Mouse (Mus musculus) T-helper 1 cell (primary cell): Measurements from ENCODE around the gene Ccdc170.

Experiments
- in situ Hi-C: fragments of 300-600 bp; cut with MboI, MseI; formaldehyde crosslinking; loops from one replicate; pipeline ENCODE4 v1.15.1; 2025; ENCODE audit warnings: high pct_unique_total_duplicates

Ccdc170 gene

DNA sequence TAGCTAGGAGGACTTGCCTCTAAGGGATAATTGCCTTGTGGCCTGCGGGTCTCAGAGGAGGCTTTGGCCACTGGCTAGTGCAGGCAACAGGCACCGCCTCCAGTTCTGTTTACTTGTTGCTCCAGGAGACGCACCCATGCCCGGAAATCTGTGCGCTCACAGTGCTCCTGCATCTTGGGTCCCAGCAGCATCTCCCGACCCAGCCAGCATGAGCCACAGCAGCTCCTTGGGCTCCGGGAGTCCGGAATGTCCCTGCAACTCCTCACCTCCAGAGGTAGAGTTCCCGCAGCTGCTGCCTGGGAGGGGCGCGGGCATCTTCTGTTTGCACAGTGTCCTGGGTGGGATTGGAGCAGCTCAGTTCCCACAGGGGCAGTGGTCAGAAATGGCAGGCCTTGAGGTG, at the start of gene Ccdc170:
Gene Ccdc170 (plus strand): TSS at position 148 of the 400 bp plus-strand sequence.
- in situ Hi-C loops, result no loop called here

DNA sequence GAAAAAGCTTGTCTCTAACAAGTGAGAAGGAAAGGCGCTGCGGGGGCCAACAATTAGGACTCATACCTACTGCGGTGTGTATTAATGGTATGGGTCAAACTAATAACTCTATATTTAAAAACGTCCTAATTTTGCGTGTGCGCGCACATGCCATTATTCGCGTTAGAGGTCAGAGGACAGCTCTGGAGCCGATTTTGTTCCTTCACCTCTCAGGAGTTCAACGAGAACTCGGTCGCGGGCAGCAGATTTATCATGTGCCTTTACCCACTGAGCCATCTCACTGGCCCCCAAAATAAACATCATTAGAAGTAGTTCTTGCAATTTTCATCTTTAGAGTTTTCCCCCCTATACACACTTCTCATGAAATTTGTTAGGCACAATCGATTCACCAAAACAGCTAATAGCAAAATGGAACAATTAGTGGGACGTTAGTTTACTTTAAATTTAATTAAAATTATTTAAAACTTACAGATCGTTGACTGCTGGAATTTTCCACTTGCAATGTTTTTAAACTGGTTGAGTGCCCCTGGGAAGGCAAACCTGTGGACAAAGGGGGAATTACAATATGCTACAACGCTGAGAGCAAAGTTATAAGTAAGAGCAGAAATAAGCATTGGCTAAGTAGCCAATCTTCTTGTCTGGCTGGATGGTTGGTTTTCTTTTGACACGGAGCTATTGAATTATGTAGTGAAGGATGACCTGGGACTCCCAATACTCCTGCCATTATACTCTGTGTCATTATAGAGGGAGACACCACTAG, 49.1 kb upstream of the Ccdc170 start:
- in situ Hi-C loops, result loop anchor here (25.0 kb wide), 1 partner anchor 1379 kb away; the partner anchor contains the start of genes Fbxo5 and Mtrf1l

DNA sequence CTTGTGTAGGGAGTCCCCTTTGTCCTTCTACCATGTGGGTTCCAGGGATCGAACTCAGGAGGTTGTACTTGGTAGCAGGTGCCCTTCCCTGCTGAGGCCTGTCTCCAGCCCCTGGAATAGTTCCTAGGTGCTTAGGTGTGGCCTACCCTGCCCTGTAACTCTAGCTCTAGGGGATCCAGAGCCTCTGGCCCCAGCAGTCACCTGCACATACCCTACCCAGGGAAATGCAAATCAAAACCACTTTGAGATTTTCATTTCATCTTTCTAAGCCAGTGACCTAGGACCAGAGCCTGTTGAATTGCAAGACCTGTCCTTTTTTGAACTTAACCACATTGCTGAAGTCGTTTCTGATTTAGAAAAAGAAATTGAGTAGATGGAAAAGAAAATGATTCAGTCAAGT, 48.4 kb upstream of the Ccdc170 start:
- in situ Hi-C loops, result loop anchor here (25.0 kb wide), 1 partner anchor 1378 kb away; the partner anchor contains the start of genes Fbxo5 and Mtrf1l

DNA sequence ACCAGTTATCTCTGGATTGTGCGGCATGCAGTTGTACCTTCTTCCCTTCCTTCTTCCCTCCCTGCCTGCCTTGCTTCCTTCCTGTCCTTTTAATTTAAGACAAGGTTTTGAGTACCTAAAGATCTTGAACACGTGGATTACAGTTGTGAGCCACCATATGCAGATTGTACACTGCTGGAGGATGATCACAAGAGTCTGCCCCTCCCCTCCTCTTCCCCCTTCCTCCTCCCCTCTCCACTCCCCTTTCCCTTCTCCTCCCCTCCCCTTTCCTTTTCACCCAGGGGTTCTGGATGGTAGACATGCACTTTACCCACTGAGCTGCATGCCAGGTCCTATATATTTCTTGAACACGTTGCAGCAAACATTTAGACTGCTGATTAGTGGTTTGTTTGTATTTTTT, 46.9 kb upstream of the Ccdc170 start:
- in situ Hi-C loops, result loop anchor here (25.0 kb wide), 1 partner anchor 1377 kb away; the partner anchor contains the start of genes Fbxo5 and Mtrf1l

DNA sequence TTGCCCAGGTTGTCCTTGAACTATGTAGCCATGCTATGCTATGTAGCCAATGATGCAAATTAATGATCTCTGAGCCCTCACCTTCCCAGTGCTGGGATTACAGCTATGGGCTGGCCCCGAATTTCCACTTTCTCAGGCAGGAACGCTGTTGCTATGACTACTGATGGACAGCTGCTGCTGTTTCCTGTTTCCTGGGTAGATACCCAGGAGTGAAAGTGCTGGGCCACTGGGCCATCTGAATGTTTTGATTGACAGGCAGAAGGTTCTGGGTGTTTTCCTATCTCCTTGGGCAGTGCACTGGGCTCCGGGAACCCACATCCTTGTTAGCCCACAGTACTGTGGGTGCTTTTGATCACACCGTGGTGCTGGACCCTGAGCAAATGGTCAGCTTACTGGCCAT, 25.9 kb upstream of the Ccdc170 start:
- in situ Hi-C loops, result no loop called here

DNA sequence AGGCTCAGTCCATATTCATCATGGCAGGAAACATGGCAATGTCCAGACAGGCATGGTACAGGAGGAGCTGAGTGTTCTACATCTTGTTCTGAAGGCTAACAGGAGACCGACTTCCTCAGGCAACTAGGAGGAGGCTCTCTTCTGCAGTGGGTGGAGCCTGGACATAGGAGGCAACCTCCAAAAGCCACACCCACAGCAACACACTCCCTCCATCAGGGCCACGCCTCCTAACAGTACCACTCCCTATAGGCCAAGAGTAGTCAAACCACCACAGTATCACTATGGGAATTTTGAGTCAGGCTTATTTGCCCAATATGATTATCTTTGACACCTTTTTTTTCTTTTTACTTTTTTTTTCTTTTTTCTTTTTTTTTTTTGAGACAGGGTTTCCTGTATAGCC, 22.1 kb upstream of the Ccdc170 start:
- in situ Hi-C loops, result no loop called here

DNA sequence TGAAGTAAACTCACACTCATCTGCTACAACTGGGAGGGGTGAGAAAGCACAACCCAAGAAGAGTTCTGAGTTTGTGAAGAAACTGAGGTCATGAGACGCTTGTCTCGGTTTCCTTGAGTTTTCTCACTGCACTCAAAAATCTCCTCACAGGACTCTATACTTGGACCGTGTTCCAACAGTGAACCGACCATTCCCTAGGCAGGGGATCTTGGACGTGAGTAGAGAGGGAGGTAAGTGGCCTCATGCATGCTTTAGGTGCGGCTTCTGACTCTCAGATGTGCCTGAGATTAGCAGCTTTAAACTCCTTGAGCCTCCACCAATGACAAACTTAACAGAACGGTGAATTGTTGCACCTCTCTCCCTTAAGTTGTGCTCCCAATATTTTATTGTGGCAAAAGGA, 16.5 kb upstream of the Ccdc170 start:
- in situ Hi-C loops, result no loop called here

DNA sequence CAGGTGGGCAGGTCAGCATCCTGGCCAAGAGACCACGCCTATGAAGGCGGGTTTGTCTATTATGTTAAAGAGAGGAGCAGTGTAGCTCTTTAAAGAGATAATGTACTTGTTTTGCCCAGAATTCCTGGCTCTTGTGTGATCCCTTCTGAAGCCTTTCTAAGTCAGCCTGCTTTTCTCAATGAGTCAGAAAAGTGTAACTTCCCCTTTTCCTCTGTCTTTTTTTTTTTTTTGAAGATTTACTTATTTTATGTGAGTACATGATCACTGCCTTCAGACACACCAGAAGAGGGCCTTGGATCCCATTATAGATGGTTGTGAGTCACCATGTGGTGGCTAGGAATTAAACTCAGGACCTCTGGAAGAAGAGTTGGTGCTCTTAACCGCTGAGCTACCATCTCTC, 12.9 kb upstream of the Ccdc170 start:
- in situ Hi-C loops, result no loop called here

DNA sequence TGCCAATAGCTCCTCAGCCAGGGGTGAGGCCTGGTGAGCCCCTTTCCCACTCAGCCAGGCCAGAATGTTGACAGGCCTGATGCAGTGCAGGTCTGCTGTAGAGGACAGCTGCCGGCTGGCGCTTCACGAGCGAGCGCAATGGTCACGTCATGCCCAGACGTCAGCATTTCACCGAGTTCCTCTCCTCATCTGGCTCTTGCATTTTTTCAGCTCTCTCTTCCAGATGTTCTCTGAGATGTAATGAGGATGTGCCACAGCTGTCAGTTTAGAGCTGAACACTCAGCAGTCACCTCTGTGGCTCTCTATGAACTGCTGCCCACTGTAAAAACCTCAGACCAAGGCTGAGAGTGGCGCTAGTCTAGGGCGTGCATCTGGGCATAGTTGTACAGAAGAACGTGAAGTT, 8.7 kb upstream of the Ccdc170 start:
- in situ Hi-C loops, result no loop called here

DNA sequence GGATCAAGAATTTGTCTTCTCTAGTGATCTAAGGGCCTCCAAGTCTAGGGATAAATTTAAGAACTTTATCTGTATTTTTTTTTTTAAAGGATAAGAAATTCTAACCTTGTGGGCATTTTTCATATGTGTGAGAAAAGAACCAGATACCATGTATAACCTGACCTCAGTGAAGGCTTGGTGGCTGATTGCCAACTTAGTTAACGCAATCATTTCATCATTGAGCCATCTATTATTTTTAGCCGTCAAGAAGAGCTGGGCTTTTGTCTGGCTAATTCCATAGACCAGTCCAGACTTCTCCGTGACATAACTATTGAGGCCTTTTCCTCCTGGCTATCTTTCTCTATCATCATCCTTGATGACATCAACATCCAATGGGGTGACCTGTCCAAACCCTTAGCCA, 6.9 kb upstream of the Ccdc170 start:
- in situ Hi-C loops, result no loop called here

DNA sequence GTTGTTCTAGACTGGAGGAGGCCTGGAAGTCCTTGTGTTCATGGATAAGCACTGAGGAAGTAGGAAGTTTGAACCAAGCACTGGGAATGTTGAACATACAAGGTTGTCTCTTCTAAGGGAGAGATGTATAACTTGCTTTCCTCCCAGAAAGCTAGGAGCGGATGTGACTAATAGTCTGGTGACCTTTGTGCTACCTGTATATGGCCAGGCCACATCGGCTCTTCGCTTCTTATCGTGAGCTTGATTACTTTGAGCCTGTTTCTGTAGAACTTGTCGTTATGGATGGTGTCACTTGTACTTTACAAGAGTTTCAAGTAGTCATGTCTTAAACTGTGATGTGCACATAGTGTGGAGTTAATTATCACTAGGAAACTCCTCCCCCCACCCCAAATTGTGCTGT, 5.7 kb upstream of the Ccdc170 start:
- in situ Hi-C loops, result no loop called here

DNA sequence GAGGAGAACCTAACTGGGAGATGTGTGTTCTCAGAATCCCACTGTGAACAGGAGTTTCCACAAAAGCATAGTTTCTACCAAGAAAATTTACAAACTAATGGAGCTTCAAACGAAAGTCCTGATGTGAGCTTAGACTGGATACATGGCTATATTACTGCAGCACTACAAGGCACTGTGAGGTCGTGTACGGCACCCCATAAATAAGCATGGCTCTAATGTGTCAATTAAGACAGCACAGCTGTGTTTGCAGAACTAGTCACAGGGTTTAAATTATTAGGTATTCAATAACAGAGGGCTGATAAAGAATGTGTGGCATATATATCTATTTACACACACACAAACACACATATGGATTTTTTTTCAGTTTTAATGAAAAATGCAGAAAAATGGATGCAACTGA, 1.4 kb upstream of the Ccdc170 start:
- in situ Hi-C loops, result no loop called here

DNA sequence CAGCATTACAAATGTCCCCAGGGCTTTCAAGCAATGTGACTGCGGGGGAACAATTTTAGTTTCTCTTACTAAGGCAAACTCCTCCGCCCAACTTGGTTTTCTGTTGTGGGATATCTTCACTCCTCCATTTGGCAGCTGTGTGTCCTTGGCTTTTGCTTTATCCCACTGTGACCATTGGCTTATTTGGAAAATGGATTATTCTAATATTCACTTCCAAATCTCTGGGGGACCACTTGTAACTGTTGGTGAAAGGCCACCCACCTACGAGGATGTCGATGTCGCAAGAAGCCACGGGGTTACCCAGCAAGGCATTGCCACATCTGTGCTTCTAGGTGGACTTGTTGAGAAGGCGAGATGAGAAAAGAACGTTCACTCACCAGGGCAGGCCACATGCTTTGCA, 607 bp upstream of the Ccdc170 start:
- in situ Hi-C loops, result no loop called here

DNA sequence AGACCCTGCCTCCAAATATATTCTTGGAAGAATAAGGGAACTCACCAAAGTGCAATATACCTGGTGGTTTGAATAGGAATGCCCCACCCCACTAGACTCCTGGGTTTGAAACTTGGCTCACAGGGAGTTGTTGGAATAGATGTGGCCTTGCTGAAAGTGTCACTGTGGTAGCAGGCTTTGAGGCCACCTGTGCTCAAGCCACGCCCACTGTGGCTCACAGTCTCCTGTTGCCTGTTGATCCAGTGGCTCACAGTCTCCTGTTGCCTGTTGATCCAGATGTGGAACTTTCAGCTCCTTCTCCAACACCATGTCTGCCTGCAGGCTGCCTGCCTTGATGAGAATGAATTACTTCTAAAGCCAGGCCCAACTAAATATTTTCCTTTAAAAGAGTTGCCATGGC, 1.5 kb downstream of the Ccdc170 start:
- in situ Hi-C loops, result no loop called here

DNA sequence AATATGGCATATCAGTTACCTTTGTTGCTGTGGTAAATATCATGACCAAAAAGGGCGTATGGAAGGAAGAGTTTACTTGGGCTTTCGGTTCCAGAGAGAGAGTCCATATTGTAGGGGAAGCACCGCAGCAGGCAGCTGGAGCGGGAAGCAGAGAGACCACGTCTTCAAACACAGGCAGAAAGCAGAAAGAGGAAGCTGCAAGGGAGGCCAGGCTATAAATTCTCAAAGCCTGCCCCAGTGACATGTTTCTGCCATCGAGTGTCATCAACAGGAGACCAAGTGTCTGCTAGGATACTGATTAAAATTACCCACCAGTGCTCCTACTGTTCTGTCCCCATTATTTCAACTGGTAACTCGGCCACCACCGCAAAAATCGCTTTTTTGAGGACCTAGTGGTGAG, 2.7 kb downstream of the Ccdc170 start:
- in situ Hi-C loops, result no loop called here

DNA sequence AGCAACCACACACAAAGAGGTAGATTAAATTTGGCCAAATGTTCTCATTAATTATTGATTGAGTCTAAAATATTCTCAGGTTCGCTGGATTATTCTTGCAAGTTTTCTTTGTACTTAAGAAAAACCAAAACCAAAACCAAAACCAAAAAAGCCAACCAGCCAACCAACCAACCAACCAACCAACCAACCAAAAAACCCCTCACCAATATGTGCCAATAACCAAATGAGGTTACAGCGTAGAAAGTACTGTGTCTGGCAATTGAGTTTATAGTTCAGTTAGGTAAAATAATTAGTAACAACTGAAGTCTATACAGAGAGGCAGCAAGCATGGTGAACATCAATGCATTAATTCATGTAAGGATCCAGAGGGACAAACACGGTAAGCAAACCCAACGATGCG, 7.6 kb downstream of the Ccdc170 start:
- in situ Hi-C loops, result no loop called here

DNA sequence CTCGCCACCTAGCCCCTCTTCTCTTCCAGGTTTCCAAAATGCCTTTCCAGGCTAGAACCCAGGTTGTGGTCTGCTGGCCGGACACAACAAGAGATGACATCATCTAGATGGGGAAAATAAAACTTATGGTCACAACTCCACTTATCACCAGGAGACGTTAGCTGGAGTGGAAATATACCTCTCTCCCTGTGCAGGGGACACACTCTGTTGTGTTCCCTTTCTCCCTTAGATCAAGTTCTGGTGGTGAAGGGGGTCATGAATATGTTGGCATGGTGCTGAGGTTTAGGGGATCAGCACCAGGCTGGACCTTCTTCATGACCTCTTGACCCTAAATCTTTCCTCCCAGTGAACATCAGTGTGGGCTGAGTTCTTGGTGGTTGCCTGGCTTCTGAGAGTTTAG, 9.0 kb downstream of the Ccdc170 start:
- in situ Hi-C loops, result no loop called here

DNA sequence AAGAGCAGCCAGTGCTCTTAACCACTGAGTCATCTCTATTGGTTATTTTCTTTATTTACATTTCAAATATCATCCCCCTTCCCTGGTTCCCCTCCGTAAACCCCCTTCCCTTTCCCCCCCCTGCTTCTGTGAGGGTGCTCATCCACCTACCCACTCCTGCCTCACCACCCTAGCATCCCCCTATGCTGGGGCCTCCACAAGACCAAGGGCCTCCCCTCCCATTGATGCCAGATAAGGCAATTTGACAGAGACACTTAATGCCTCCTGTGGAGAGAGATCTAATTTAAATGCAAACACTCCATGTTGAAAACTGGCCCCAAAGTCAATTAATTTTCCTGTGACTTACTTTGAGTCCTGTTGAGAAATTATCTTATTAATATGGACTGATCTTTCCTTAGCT, 9.7 kb downstream of the Ccdc170 start:
- in situ Hi-C loops, result no loop called here

DNA sequence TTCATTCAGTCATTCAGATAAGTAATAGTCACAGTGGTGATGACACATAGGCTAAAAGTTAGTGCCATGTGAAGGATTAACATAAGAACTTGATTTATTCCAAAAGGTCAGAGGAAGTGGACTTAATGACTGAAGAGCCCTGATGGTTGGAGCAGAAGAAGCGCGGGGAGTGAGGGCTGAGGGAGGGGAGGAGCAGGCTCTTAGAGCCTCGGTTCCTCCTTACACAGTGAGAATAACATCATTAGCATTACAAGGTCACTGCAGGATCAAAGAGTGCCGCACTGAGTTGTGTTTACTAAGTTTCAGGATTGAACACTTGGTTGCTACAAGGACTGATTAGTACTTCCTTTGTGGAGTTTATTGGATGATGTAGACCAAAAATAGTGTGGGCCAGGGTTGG, 10.6 kb downstream of the Ccdc170 start:
- in situ Hi-C loops, result no loop called here

DNA sequence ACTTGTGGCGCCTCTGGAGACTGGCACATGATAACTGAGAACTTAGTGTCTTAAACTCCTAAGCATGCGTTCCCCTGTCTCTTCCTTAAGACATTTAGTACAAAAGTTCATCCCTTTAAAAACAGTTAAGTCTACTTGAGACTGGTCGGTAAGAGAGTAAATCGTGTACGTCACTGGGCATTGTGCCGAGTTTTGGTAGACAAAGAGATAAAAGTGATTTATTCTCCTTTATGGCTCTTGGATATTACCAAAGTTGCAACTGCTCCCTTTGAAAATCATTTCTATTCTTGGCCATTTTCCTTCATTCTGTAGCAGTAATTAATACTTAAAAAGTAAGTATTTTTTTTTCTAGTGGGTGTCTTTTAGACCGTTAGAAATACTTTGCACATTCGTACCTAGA, 20.9 kb downstream of the Ccdc170 start:
- in situ Hi-C loops, result no loop called here

DNA sequence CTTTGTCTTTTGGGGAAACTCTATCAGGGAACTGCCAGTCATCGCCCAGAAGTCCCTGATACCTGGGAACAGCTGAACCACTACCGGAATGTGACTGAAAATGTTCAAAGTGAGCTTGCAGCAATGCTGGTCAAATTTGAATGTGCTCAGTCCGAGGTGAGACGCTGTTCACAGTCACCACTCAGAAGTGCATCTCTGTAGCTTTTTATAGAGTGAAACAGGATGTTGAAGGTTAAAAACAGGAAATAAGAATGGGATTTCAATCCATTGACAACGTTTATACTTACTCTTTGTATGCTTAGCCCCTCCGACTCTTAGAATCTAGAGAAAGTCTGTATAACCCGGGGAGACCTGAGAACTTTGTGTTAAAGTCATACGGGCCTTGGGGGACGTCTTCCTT, 30.4 kb downstream of the Ccdc170 start:
- in situ Hi-C loops, result no loop called here

DNA sequence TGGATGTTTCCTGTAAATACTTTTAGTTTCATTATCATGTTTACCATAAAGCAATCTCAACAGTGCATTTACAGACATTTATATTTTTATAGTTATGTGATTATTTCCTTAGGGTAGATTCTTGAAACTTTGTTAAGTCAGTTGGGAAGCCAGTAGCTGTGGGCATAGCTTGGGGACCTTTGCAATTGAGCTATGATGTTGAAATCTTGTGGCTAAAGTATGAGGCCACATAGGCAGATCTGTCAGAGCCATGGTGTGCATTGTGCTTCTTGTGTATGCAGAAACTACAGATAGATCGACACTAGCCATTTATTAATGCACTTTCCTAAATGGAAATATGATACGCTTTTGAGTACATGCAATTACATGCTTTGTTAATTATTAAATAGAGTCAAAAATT, 35.3 kb downstream of the Ccdc170 start:
- in situ Hi-C loops, result no loop called here

DNA sequence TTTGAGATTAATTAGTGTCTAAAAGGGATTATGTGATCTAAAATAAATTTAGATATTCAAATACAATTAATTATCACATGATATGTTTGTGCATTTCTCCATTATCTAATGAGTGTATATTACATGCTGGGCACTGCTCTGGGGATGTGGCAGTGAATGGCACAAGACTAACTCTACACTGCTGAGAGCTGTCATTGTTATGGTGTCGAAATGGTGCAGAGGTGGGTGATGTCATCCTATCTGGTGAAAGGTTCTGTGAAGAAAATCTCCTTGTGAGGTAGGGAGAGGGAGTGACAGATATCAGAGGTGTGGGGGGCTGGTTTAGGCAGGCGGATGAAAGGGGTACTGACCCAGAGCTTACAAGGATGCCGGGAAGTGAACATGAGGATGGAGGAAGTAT, 37.3 kb downstream of the Ccdc170 start:
- in situ Hi-C loops, result no loop called here
